Mouse (Mus musculus): ENCODE results near the gene Atp1b2. TPM values are rescaled to one million over a fixed set of nuclear protein-coding genes. Genes with fewer than 3 reads are reported as not detected.
A peak's percentile ranks its signal among the peaks of the same experiment; 100 is the strongest.

Gene Atp1b2
- polyA plus RNA-seq, 1 experiment from 2014 or later, result 21.7 TPM

DNA sequence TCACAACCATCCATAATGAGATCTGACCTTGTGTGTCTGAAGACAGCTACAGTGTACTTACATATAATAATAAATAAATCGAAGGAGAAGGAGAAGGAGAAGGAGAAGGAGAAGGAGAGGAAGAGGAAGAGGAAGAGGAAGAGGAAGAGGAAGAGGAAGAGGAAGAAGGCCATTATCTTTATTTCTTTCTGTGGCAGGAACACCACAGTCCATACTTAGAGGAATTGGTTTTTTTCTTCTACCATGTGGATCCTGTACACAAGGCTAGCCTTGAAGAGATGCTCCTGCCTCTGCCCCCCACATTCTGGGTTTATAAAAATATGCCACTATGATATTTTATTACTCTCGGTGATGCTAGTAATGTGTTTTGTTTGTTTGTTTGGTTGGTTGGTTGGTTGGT lies 1.1 kb upstream of the Atp1b2 start:
- H3K4me2 ChIP-seq, result peak overlapping the region; percentile 100
- no peak overlapping the region for H3K4me3 ChIP-seq (replicated peaks)
- DNase-seq (no peak), ATAC-seq (ENCODE audit: low read depth) (no peak)
- peaks cover 14% of the 10 kb centered on the region for H3K36me3 ChIP-seq
- no peaks in the 10 kb centered on the region for H3K27me3 ChIP-seq
- H3K9me3 ChIP-seq (replicated peaks), result no peaks in the 10 kb centered on the region
- peaks cover 86% of the 10 kb centered on the region for H3K4me1 ChIP-seq (replicated peaks)
- 69% methylated on average over 2 of the region's 2 CpGs for WGBS (ENCODE audit: insufficient replicate concordance)
- H3K27ac ChIP-seq, result peak overlapping the region; percentile 89
- H3K9ac ChIP-seq, result peak overlapping the region; percentile 96; the same call in 1 of the 2 replicates

DNA sequence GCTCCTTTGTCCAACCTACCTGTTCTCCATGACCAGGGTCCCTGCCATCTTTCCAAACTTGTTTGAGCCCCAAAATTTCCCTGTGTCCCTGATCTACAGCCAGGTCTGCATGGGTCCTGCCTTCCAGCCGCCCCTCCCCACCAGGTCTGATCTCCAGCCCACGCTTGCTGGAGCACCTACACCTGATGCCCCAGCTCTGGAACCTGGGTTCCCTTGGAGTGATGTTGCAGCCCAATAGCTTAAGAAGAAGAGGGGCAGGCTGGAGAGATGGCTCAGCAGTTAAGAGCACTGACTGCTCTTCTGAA lies 701 bp upstream of the Atp1b2 start:
- Histone ChIP-seq H3K9me3 (replicated peaks) (no peaks in the 10 kb centered on the region), H3K4me2 (peak overlapping the region; percentile 100), H3K4me3 (replicated peaks) (peak overlapping the region; percentile 85), H3K27me3 (no peaks in the 10 kb centered on the region), H3K27ac (peak overlapping the region; percentile 89), H3K9ac (peak overlapping the region; percentile 96), H3K4me1 (replicated peaks) (peaks cover 90% of the 10 kb centered on the region), H3K36me3 (peaks cover 18% of the 10 kb centered on the region)
- no peak for ATAC-seq (ENCODE audit: low read depth)
- WGBS (ENCODE audit: insufficient replicate concordance), result 50% methylated on average over 2 of the region's 2 CpGs
- no peak for DNase-seq

GRCm38 (mm10) chr11:69604795-69605664 lies 712 bp downstream of the Atp1b2 start:
- ATAC-seq (ENCODE audit: low read depth), result peak; percentile 21
- Histone ChIP-seq H3K9ac (peak overlapping the region; percentile 96), H3K4me1 (replicated peaks) (peaks cover 94% of the 10 kb centered on the region), H3K9me3 (replicated peaks) (no peaks in the 10 kb centered on the region), H3K4me3 (replicated peaks) (peak overlapping the region; percentile 85), H3K36me3 (peaks cover 29% of the 10 kb centered on the region), H3K27me3 (no peaks in the 10 kb centered on the region), H3K27ac (peak overlapping the region; percentile 94), H3K4me2 (peak overlapping the region; percentile 100)
- under 1% methylated on average over 70 of the region's 73 CpGs for WGBS (ENCODE audit: insufficient replicate concordance)
- DNase-seq, result no peak

GRCm38 (mm10) chr11:69604347-69604746 lies 1.4 kb downstream of the Atp1b2 start:
- peak overlapping the region; percentile 94 for H3K27ac ChIP-seq
- no peak for DNase-seq
- H3K4me3 ChIP-seq (replicated peaks), result peak overlapping the region; percentile 85
- H3K4me2 ChIP-seq, result peak overlapping the region; percentile 100
- peaks cover 29% of the 10 kb centered on the region for H3K36me3 ChIP-seq
- whole genome bisulfite sequencing (ENCODE audit: insufficient replicate concordance), result 63% methylated on average over 3 of the region's 3 CpGs
- no peak for ATAC-seq (ENCODE audit: low read depth)
- no peaks in the 10 kb centered on the region for H3K27me3 ChIP-seq
- peak overlapping the region; percentile 96 for H3K9ac ChIP-seq
- H3K4me1 ChIP-seq (replicated peaks), result peaks cover 94% of the 10 kb centered on the region
- no peaks in the 10 kb centered on the region for H3K9me3 ChIP-seq (replicated peaks)

DNA sequence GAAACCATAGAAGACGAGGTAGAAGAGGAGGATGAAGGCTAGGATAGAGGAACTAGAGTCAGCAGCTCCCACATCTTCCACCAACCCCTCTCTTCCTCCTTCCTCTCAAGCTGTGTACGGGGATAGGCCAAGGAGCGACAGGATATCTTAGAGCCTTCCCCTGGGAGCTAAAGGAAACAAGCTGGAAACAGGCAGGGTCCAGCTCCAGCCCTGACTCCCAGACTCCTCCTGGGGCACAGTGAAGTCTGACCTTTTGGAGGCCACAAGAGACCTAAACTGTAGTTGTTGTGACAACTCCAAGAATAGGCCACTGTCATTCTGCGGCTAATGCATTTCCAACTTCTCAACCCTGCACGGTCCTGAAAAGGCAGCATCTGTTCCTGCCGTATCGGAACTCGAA lies 2.2 kb downstream of the Atp1b2 start:
- no peaks in the 10 kb centered on the region for H3K9me3 ChIP-seq (replicated peaks)
- DNase-seq, result no peak
- H3K27ac ChIP-seq, result peak overlapping the region; percentile 94
- H3K9ac ChIP-seq, result peak overlapping the region; percentile 96
- H3K4me3 ChIP-seq (replicated peaks), result peak overlapping the region; percentile 85
- 71% methylated on average over 8 of the region's 8 CpGs for WGBS (ENCODE audit: insufficient replicate concordance)
- no peaks in the 10 kb centered on the region for H3K27me3 ChIP-seq
- ATAC-seq (ENCODE audit: low read depth), result no peak
- H3K4me2 ChIP-seq, result peak overlapping the region; percentile 100
- H3K36me3 ChIP-seq, result peaks cover 29% of the 10 kb centered on the region
- H3K4me1 ChIP-seq (replicated peaks), result peaks cover 95% of the 10 kb centered on the region

- H3K4me2 ChIP-seq, result peak overlapping the region; percentile 64
- no peak for ATAC-seq (ENCODE audit: low read depth)
- peaks cover 29% of the 10 kb centered on the region for H3K36me3 ChIP-seq
- H3K9ac ChIP-seq, result peak overlapping the region; percentile 96; the same call in 1 of the 2 replicates
- peak overlapping the region; percentile 94 for H3K27ac ChIP-seq
- no peak for DNase-seq
- 31% methylated on average over 3 of the region's 3 CpGs for WGBS (ENCODE audit: insufficient replicate concordance)
- no peaks in the 10 kb centered on the region for H3K27me3 ChIP-seq
- no peak overlapping the region for H3K4me3 ChIP-seq (replicated peaks)
- H3K9me3 ChIP-seq (replicated peaks), result no peaks in the 10 kb centered on the region
- H3K4me1 ChIP-seq (replicated peaks), result peaks cover 79% of the 10 kb centered on the region
Observed at GRCm38 (mm10) chr11:69601768-69602167, 4.0 kb downstream of the Atp1b2 start.

GRCm38 (mm10) chr11:69600098-69600497 lies 5.6 kb downstream of the Atp1b2 start:
- Histone ChIP-seq H3K4me2 (peak overlapping the region; percentile 64), H3K4me3 (replicated peaks) (peak overlapping the region; percentile 39), H3K36me3 (peaks cover 37% of the 10 kb centered on the region), H3K27ac (peak overlapping the region; percentile 94), H3K4me1 (replicated peaks) (peaks cover 67% of the 10 kb centered on the region), H3K9ac (peak overlapping the region; percentile 96), H3K9me3 (replicated peaks) (no peaks in the 10 kb centered on the region), H3K27me3 (no peaks in the 10 kb centered on the region)
- DNase-seq (peak; percentile 51), ATAC-seq (ENCODE audit: low read depth) (peak; percentile 20; the same call in 1 of the 2 replicates)
- WGBS (ENCODE audit: insufficient replicate concordance), result 24% methylated on average over 6 of the region's 6 CpGs

GRCm38 (mm10) chr11:69599436-69599835 lies 6.3 kb downstream of the Atp1b2 start:
- H3K27ac ChIP-seq, result peak overlapping the region; percentile 94
- no peaks in the 10 kb centered on the region for H3K9me3 ChIP-seq (replicated peaks)
- peaks cover 60% of the 10 kb centered on the region for H3K4me1 ChIP-seq (replicated peaks)
- no peaks in the 10 kb centered on the region for H3K27me3 ChIP-seq
- 8% methylated on average over 9 of the region's 9 CpGs for WGBS (ENCODE audit: insufficient replicate concordance)
- H3K36me3 ChIP-seq, result peaks cover 37% of the 10 kb centered on the region
- peak overlapping the region; percentile 64 for H3K4me2 ChIP-seq
- DNase-seq, result peak; percentile 53
- peak overlapping the region; percentile 96 for H3K9ac ChIP-seq
- H3K4me3 ChIP-seq (replicated peaks), result peak overlapping the region; percentile 39
- ATAC-seq (ENCODE audit: low read depth), result peak; percentile 81

DNA sequence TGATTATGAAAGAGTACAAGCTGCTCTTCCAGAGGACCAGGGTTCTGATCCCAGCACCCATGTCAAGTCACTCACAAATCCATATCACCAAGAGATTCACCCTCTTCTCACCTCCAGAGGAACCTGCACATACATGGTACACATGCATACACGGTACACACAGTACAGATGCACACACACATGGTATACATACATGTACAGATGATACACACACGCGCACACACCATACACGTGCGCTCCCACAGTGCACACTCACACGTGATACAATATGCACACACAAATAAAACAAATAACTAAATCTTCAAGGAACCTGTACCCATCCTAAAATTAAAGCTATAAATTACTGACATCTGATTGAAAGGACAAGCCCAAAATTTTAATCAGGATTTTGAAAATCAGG lies 10.9 kb downstream of the Atp1b2 start:
- DNase-seq (no peak), ATAC-seq (ENCODE audit: low read depth) (no peak)
- Histone ChIP-seq H3K4me2 (no peak overlapping the region), H3K9me3 (replicated peaks) (no peaks in the 10 kb centered on the region), H3K4me1 (replicated peaks) (peaks cover 51% of the 10 kb centered on the region), H3K4me3 (replicated peaks) (no peak overlapping the region), H3K27ac (peak overlapping the region; percentile 50; the same call in 1 of the 2 replicates), H3K36me3 (peaks cover 39% of the 10 kb centered on the region), H3K9ac (no peak overlapping the region), H3K27me3 (no peaks in the 10 kb centered on the region)
- WGBS (ENCODE audit: insufficient replicate concordance), result 93% methylated on average over 6 of the region's 6 CpGs

GRCm38 (mm10) chr11:69592799-69593198 lies 12.9 kb downstream of the Atp1b2 start:
- Histone ChIP-seq H3K4me2 (no peak overlapping the region), H3K4me3 (replicated peaks) (no peak overlapping the region), H3K9me3 (replicated peaks) (no peaks in the 10 kb centered on the region), H3K9ac (peak overlapping the region; percentile 43; the same call in 1 of the 2 replicates), H3K36me3 (peaks cover 60% of the 10 kb centered on the region), H3K27ac (peak overlapping the region; percentile 96), H3K27me3 (no peaks in the 10 kb centered on the region), H3K4me1 (replicated peaks) (peaks cover 58% of the 10 kb centered on the region)
- DNase-seq (no peak), ATAC-seq (ENCODE audit: low read depth) (no peak)
- 63% methylated on average over 4 of the region's 4 CpGs for WGBS (ENCODE audit: insufficient replicate concordance)

GRCm38 (mm10) chr11:69591899-69592637 lies 13.7 kb downstream of the Atp1b2 start:
- peaks cover 65% of the 10 kb centered on the region for H3K4me1 ChIP-seq (replicated peaks)
- WGBS (ENCODE audit: insufficient replicate concordance), result 77% methylated on average over 7 of the region's 7 CpGs
- DNase-seq (no peak), ATAC-seq (ENCODE audit: low read depth) (no peak)
- peak overlapping the region; percentile 96 for H3K27ac ChIP-seq
- no peaks in the 10 kb centered on the region for H3K9me3 ChIP-seq (replicated peaks)
- no peak overlapping the region for H3K4me2 ChIP-seq
- H3K36me3 ChIP-seq, result peaks cover 67% of the 10 kb centered on the region
- no peak overlapping the region for H3K4me3 ChIP-seq (replicated peaks)
- H3K9ac ChIP-seq, result peak overlapping the region; percentile 43; the same call in 1 of the 2 replicates
- no peaks in the 10 kb centered on the region for H3K27me3 ChIP-seq

Measured in liver, embryonic 13.5 days (tissue).